Mouse (Mus musculus): ENCODE results near the gene Nckap5. TPM values are rescaled to one million over a fixed set of nuclear protein-coding genes. Genes with fewer than 3 reads are reported as not detected.

Gene Nckap5
- polyA plus RNA-seq, 1 experiment from 2014 or later = 10.9 TPM

DNA sequence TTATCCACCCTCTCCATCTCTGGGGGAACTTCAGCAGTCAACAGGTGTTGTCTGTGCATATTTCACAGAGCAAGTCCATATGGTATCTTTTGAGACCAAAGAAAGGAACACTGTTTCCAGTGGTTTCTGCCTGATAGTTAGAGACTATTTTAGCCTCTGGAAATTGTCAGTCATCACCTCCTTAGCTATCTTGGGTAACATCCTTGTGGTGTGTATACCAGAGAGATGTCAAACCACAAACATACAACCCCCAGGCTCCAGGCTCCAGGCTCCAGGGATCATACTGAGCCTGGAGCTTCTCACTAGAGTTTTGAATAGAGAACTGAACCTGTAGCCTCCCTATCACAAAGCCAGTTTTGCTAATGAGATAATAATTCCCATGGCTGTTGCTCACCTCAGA, 252.4 kb downstream of the Nckap5 start:
- no peak overlapping the region for H3K4me2 ChIP-seq (ENCODE audit: low read length)
- no peak overlapping the region for H3K27ac ChIP-seq (ENCODE audit: low read length)
- H3K4me3 ChIP-seq (ENCODE audit: low read depth, low read length) = no peak overlapping the region
- H3K9me3 ChIP-seq (replicated peaks; ENCODE audit: control insufficient read depth, low read length, poor library complexity, severe bottlenecking) = no peaks in the 10 kb centered on the region
- no peak for ATAC-seq
- peaks cover 11% of the 10 kb centered on the region for H3K4me1 ChIP-seq (ENCODE audit: control insufficient read depth, insufficient read depth, low read length)
- no peak overlapping the region for H3K9ac ChIP-seq (ENCODE audit: low read depth, low read length)
- no peaks in the 10 kb centered on the region for H3K36me3 ChIP-seq (ENCODE audit: control insufficient read depth, insufficient read depth, low read length)
- no peaks in the 10 kb centered on the region for H3K27me3 ChIP-seq (ENCODE audit: control insufficient read depth, insufficient read depth, low read depth, low read length)

DNA sequence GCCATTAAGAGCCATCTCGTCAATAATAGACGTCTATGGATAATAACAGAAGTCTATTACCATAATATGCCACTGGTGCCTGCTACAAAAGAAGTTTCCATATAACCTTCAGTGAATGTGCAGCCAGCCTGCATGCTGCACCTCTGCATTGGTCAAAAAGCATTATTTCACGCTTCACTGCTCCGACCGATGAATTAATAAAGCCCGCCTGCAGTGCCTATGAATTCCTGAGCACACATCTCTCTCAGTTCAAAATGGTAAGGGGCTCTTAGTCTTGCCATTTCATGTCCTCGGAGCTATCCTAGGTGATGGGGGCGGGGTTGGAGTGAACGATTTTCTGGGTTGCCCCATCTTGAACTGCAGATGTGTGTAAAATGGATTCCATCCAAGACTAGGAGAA, 256.3 kb downstream of the Nckap5 start:
- H3K9ac ChIP-seq (ENCODE audit: low read depth, low read length) = no peak overlapping the region
- peaks cover 18% of the 10 kb centered on the region for H3K4me1 ChIP-seq (ENCODE audit: control insufficient read depth, insufficient read depth, low read length)
- H3K4me3 ChIP-seq (ENCODE audit: low read depth, low read length) = no peak overlapping the region
- no peaks in the 10 kb centered on the region for H3K36me3 ChIP-seq (ENCODE audit: control insufficient read depth, insufficient read depth, low read length)
- no peaks in the 10 kb centered on the region for H3K9me3 ChIP-seq (replicated peaks; ENCODE audit: control insufficient read depth, low read length, poor library complexity, severe bottlenecking)
- H3K27ac ChIP-seq (ENCODE audit: low read length) = no peak overlapping the region
- 0 out of 2 replicates have a peak overlapping the region, but pooled peaks have one; percentile 1 for H3K4me2 ChIP-seq (ENCODE audit: low read length)
- H3K27me3 ChIP-seq (ENCODE audit: control insufficient read depth, insufficient read depth, low read depth, low read length) = no peaks in the 10 kb centered on the region
- ATAC-seq = peak; percentile 66; the same call in 1 of the 2 replicates
- WGBS = 30% methylated on average over 9 of the region's 9 CpGs

DNA sequence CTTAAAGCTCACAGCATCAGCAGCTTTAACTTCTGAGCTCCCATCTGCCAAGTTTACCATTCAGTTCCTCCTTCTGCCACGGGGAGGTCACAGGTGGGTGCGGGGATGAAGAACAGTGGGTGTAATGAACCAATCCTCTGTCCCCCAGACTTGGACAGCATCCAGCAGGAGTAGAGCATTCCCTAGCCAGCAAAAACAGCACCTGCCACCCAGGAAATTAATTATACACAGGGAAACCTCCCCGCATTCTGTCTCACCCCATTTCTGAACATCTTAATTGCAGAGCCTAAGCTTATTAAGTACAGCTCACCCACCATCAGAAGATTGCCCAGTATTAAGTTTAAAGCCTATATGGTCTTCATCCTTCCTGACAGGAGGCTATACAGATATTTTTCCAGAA, 256.9 kb downstream of the Nckap5 start:
- ATAC-seq = peak; percentile 54; the same call in 1 of the 2 replicates
- H3K4me2 ChIP-seq (ENCODE audit: low read length) = no peak overlapping the region

DNA sequence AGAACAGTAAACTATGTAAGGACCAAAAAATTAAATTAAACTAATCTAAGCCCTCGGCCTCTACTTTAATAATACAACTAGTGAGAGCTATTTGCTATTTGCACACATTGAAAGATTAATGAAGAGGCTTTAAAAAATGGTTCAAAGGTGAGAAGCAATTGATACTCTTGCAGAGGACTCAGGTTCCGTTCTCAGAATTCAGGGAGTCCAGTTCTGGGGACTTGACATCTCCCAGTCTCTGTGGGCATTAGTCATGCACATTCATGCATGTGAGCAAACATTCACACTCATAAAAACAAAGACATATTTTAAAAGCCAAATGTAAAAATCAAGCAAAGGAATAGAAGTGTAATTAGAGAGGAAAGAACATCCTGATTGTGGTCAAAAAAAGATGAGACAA, 257.5 kb downstream of the Nckap5 start:
- 78% methylated on average over 2 of the region's 2 CpGs for WGBS
- peaks cover 18% of the 10 kb centered on the region for H3K4me1 ChIP-seq (ENCODE audit: control insufficient read depth, insufficient read depth, low read length)
- no peak for ATAC-seq
- H3K4me2 ChIP-seq (ENCODE audit: low read length) = no peak overlapping the region
- no peaks in the 10 kb centered on the region for H3K9me3 ChIP-seq (replicated peaks; ENCODE audit: control insufficient read depth, low read length, poor library complexity, severe bottlenecking)
- no peaks in the 10 kb centered on the region for H3K27me3 ChIP-seq (ENCODE audit: control insufficient read depth, insufficient read depth, low read depth, low read length)
- no peaks in the 10 kb centered on the region for H3K36me3 ChIP-seq (ENCODE audit: control insufficient read depth, insufficient read depth, low read length)
- no peak overlapping the region for H3K9ac ChIP-seq (ENCODE audit: low read depth, low read length)
- H3K27ac ChIP-seq (ENCODE audit: low read length) = no peak overlapping the region
- H3K4me3 ChIP-seq (ENCODE audit: low read depth, low read length) = no peak overlapping the region

More for the DNA sequence above, 256.9 kb downstream of the Nckap5 start:
- H3K4me3 ChIP-seq (ENCODE audit: low read depth, low read length) = no peak overlapping the region
- H3K9me3 ChIP-seq (replicated peaks; ENCODE audit: control insufficient read depth, low read length, poor library complexity, severe bottlenecking) = no peaks in the 10 kb centered on the region
- no peak overlapping the region for H3K9ac ChIP-seq (ENCODE audit: low read depth, low read length)
- peaks cover 18% of the 10 kb centered on the region for H3K4me1 ChIP-seq (ENCODE audit: control insufficient read depth, insufficient read depth, low read length)
- no peaks in the 10 kb centered on the region for H3K27me3 ChIP-seq (ENCODE audit: control insufficient read depth, insufficient read depth, low read depth, low read length)
- 24% methylated on average over 3 of the region's 3 CpGs for WGBS
- no peaks in the 10 kb centered on the region for H3K36me3 ChIP-seq (ENCODE audit: control insufficient read depth, insufficient read depth, low read length)
- H3K27ac ChIP-seq (ENCODE audit: low read length) = no peak overlapping the region

DNA sequence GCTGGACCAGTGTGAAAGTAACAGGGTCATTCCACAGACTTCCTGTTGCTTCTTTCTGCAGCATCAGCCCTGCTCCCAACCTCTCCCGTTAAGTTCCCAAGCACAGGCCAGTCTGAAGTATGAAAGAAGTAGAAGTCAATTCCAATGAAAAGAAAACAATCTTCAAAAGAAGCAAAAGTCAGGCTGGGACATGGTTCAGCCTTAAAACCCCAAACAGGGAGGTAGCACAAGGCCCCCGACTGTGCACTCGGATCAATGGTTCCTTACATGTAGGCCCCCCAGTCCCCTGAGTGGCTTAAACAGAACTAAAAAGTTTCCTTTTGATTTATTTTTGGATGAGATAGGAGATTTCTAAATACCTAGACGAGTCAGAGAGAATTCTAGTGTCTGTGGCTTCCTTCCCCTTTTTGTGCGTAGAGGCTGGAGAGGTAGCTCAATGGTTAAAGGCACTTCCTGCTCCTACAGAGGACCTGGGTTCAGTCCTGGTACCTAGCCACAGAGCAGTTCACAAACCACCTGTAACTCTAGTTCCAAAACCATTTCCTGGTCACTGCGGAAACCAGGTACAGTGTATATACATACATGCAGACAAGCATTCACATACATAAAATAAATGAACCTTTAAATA, 260.9 kb downstream of the Nckap5 start:
- Histone ChIP-seq H3K27me3 (ENCODE audit: control insufficient read depth, insufficient read depth, low read depth, low read length) (no peaks in the 10 kb centered on the region), H3K4me2 (ENCODE audit: low read length) (no peak overlapping the region), H3K27ac (ENCODE audit: low read length) (no peak overlapping the region), H3K4me1 (ENCODE audit: control insufficient read depth, insufficient read depth, low read length) (peaks cover 18% of the 10 kb centered on the region), H3K9me3 (replicated peaks; ENCODE audit: control insufficient read depth, low read length, poor library complexity, severe bottlenecking) (no peaks in the 10 kb centered on the region), H3K36me3 (ENCODE audit: control insufficient read depth, insufficient read depth, low read length) (no peaks in the 10 kb centered on the region), H3K9ac (ENCODE audit: low read depth, low read length) (no peak overlapping the region), H3K4me3 (ENCODE audit: low read depth, low read length) (no peak overlapping the region)
- ATAC-seq = no peak
- 75% methylated on average over 6 of the region's 6 CpGs for WGBS

DNA sequence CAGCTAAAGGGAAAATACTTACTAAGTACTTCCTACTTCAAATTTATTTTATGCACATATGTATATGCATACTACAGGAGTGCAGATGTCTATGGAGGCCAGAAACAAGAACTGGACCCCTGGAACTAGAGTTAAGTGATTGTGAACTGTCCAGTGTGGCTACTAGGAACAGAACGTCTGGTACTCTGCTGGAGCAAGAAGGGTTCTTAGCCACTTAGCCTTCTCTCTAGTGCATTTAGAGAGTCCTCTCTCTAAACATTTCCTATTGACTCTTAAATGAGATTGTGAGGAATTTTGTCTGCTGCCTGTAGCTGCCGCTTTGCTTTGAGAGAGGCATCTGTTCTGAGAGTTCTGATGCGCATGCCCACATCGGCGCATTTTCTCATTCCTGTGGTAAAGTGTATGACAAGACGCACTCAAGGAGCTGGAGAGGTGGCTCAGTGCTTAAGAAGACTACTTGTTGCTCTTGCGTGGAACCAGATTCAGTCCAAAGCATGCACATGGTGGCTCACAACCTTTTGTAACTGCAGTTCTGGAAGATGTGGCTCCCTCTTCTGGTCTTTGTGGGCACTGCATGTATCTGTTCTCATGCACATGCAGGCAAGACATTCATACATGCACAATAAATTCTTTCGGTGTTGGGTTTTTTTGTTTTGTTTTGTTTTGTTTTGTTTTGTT, 261.9 kb downstream of the Nckap5 start:
- ATAC-seq = no peak
- Histone ChIP-seq H3K9me3 (replicated peaks; ENCODE audit: control insufficient read depth, low read length, poor library complexity, severe bottlenecking) (no peaks in the 10 kb centered on the region), H3K9ac (ENCODE audit: low read depth, low read length) (no peak overlapping the region), H3K4me1 (ENCODE audit: control insufficient read depth, insufficient read depth, low read length) (peaks cover 11% of the 10 kb centered on the region), H3K4me2 (ENCODE audit: low read length) (no peak overlapping the region), H3K36me3 (ENCODE audit: control insufficient read depth, insufficient read depth, low read length) (no peaks in the 10 kb centered on the region), H3K27me3 (ENCODE audit: control insufficient read depth, insufficient read depth, low read depth, low read length) (no peaks in the 10 kb centered on the region), H3K4me3 (ENCODE audit: low read depth, low read length) (no peak overlapping the region), H3K27ac (ENCODE audit: low read length) (no peak overlapping the region)
- 90% methylated on average over 8 of the region's 8 CpGs for WGBS

DNA sequence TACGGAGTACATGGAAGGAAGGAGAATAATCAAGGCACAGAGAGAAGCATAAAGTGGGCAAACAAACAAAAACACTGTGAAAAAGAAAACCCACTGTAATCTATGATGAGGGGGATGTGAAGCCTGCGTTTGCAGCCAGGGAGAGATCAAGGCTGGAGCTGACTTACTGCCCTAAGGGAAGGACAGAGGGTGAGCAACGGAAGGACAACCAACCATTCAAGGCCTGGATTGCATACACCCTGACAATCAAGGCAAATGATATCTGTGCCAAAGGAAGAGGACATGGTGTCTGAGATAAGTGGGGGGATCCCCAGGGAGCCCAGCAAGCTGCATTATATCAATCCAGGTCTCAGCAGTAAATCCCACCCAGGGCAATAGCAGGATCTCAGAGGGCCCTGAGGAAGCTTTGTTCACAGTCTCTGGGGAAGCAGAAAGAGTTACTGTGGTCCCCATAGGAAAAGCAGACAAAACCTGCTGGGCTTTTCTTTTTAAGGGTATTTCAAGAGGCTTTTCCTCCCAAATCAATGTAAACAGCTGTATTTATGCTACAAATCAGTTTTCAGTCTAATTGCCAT, 265.4 kb downstream of the Nckap5 start:
- Histone ChIP-seq H3K9me3 (replicated peaks; ENCODE audit: control insufficient read depth, low read length, poor library complexity, severe bottlenecking) (no peaks in the 10 kb centered on the region), H3K4me3 (ENCODE audit: low read depth, low read length) (no peak overlapping the region), H3K4me1 (ENCODE audit: control insufficient read depth, insufficient read depth, low read length) (peaks cover 3% of the 10 kb centered on the region), H3K9ac (ENCODE audit: low read depth, low read length) (no peak overlapping the region), H3K27me3 (ENCODE audit: control insufficient read depth, insufficient read depth, low read depth, low read length) (no peaks in the 10 kb centered on the region), H3K36me3 (ENCODE audit: control insufficient read depth, insufficient read depth, low read length) (no peaks in the 10 kb centered on the region), H3K27ac (ENCODE audit: low read length) (no peak overlapping the region), H3K4me2 (ENCODE audit: low read length) (no peak overlapping the region)
- no peak for ATAC-seq
- 44% methylated on average over 3 of the region's 3 CpGs for WGBS

DNA sequence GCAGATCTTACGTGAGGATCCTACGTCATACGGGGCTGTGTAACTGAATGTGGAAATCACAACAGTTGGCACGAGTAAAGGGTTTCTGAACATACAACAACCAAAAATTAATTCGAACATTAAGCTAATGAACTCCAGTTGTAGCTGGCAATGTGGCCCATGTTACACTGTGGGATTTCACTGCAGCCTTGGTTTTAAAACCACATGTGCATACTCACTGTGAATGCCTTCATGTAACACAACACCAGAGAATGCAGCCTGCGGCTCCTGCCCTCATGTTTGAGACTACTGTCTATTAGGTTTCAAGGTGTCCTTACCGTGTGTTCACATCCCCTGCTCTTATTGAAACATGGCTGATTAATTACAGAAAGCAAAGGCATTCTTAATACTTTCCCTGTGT, 269.7 kb downstream of the Nckap5 start:
- Histone ChIP-seq H3K36me3 (ENCODE audit: control insufficient read depth, insufficient read depth, low read length) (no peaks in the 10 kb centered on the region), H3K9me3 (replicated peaks; ENCODE audit: control insufficient read depth, low read length, poor library complexity, severe bottlenecking) (no peaks in the 10 kb centered on the region), H3K9ac (ENCODE audit: low read depth, low read length) (no peak overlapping the region), H3K4me3 (ENCODE audit: low read depth, low read length) (no peak overlapping the region), H3K4me2 (ENCODE audit: low read length) (no peak overlapping the region), H3K4me1 (ENCODE audit: control insufficient read depth, insufficient read depth, low read length) (peaks cover 8% of the 10 kb centered on the region), H3K27me3 (ENCODE audit: control insufficient read depth, insufficient read depth, low read depth, low read length) (no peaks in the 10 kb centered on the region), H3K27ac (ENCODE audit: low read length) (no peak overlapping the region)
- ATAC-seq = no peak
- 76% methylated on average over 7 of the region's 7 CpGs for WGBS

DNA sequence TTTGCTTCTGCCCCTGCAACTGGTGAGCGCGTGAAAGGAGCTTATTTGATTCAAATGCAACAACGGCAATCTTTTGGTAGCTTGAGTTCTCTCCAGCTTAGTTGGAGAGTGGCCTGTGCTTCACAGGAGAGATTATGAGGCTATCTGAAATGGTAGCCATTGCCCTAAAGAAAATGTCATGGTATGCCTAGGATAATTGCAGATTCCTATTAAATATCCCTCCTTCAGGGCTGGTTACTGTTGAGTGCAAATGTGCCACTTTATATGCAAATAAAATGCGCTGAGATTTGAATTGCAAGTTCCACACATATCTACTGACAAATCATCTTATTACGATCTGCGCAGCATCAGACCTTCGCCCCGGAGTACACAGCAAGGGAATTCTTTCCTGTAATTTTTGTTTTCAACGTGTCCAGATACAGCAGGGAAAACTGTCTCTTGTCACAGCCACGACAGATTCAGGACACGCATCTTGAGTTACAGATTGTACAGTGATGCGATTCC, 272.8 kb downstream of the Nckap5 start:
- Histone ChIP-seq H3K9ac (ENCODE audit: low read depth, low read length) (no peak overlapping the region), H3K4me3 (ENCODE audit: low read depth, low read length) (no peak overlapping the region), H3K27ac (ENCODE audit: low read length) (no peak overlapping the region; the same call in 1 of the 2 replicates), H3K4me1 (ENCODE audit: control insufficient read depth, insufficient read depth, low read length) (peaks cover 5% of the 10 kb centered on the region; the same call in 1 of the 2 replicates), H3K36me3 (ENCODE audit: control insufficient read depth, insufficient read depth, low read length) (no peaks in the 10 kb centered on the region), H3K27me3 (ENCODE audit: control insufficient read depth, insufficient read depth, low read depth, low read length) (no peaks in the 10 kb centered on the region), H3K9me3 (replicated peaks; ENCODE audit: control insufficient read depth, low read length, poor library complexity, severe bottlenecking) (no peaks in the 10 kb centered on the region), H3K4me2 (ENCODE audit: low read length) (no peak overlapping the region)
- ATAC-seq = 0 out of 2 replicates have a peak, but pooled peaks have one; percentile 12
- WGBS = 44% methylated on average over 12 of the region's 12 CpGs

Data from midbrain, embryonic 16.5 days (tissue).